Mouse (Mus musculus): Measurements from ENCODE around the gene Sept1. TPM values are rescaled to one million over a fixed set of nuclear protein-coding genes. Genes with fewer than 3 reads are reported as not detected.

Gene Sept1
- polyA plus RNA-seq, 1 experiment: 11.3 TPM

DNA sequence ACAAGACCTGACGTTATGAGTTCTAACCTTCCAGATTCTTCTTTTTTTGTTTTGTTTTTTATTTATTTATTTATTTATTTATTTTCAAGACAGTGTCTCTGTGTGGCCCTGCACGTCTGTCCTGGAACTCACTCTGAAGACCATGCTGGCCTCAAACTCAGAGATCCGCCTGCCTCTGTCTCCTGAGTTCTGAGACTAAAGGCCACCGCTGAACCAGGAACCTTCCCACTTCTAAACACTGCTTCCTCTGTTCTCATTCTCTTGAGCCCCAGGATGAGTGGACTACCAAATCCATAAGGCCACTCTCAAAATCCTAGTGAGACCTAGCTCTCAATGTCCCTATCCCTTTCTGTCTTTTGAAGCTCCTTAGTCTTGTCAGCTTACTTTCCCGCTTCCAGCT, 23.1 kb downstream of the Sept1 start:
- TF ChIP-seq POLR2A (IDR thresholded peaks at IDR 0.05; ENCODE audit: borderline replicate concordance, insufficient read depth, low read length): no peak
- TF ChIP-seq CTCF (IDR thresholded peaks at IDR 0.05; ENCODE audit: borderline replicate concordance, insufficient read depth, low read depth, low read length): no peak
- DNase-seq: no peak
- WGBS: 72% methylated on average over 5 of the region's 5 CpGs
- peak overlapping the region; percentile 71; the same call in 1 of the 2 replicates for H3K27ac ChIP-seq (ENCODE audit: insufficient read depth, low read length)
- H3K4me1 ChIP-seq (ENCODE audit: control insufficient read depth, insufficient read depth, low read length): peaks cover 6% of the 10 kb centered on the region; the same call in 1 of the 2 replicates
- H3K4me3 ChIP-seq (replicated peaks; ENCODE audit: insufficient read depth, low read depth, low read length): peak overlapping the region; percentile 3
- H3K27me3 ChIP-seq (ENCODE audit: control insufficient read depth, insufficient read depth, low read length): no peaks in the 10 kb centered on the region

DNA sequence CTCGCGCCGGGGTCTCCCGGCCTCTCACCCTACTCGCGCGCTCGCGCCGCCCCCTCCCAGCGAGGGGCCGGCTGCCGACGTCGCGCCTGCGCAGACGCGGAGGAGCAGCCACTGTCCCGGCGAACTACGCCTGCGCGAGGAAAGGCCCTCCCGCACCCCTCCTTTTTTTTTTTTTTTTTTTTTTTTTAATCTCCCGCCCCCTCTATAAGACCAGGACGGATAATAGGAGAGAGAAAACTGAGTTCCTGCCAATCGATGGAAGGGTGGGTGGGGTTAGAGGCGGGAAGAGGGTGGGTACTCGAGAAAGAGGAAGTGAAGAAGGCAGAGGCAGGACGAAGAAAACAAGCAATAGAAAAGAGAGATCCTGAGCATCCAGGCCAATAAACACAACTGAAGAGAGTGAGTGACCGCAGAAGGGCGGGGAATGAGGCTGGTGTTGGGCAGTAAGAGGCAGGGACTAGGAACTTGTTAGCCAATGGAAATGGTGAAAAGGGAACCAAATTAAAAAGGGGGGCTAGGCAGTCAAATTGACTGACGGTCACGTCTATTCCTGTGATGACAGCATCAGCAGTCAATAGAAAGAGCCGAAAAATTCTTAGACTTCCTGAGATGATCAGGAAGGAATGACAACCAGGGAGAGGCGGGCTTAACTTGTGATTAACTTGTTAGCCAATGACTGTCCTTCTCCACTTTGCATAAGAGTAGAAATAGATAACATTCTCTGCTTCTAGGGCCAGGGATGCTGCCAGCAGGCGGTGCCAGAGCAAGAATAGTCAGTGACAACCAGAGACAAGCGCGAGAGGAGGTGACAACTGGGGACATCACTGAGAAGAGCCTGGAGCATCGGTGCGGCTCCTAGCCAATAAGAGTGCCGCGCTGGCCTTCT, 24.1 kb downstream of the Sept1 start, which contains the start of gene Mylpf:
TSS of gene Mylpf (plus strand) at position 338 of the 886 bp plus-strand sequence.
- under 1% methylated on average over 44 of the region's 44 CpGs for whole genome bisulfite sequencing
- peak within 1 kb of the TSS; percentile 70; the same call in 1 of the 2 replicates for H3K27ac ChIP-seq (ENCODE audit: insufficient read depth, low read length)
- peak within 1 kb of the TSS; percentile 75 for H3K4me3 ChIP-seq (replicated peaks; ENCODE audit: insufficient read depth, low read depth, low read length)
- H3K27me3 ChIP-seq (ENCODE audit: control insufficient read depth, insufficient read depth, low read length): no peaks in the 10 kb centered on the region
- peak; percentile 88 to 99 for DNase-seq
- peak; percentile 31; the same call in 1 of the 2 replicates for TF ChIP-seq CTCF (IDR thresholded peaks at IDR 0.05; ENCODE audit: borderline replicate concordance, insufficient read depth, low read depth, low read length)
- TF ChIP-seq POLR2A (IDR thresholded peaks at IDR 0.05; ENCODE audit: borderline replicate concordance, insufficient read depth, low read length): peak; percentile 79
- peaks cover 6% of the 10 kb centered on the region; the same call in 1 of the 2 replicates for H3K4me1 ChIP-seq (ENCODE audit: control insufficient read depth, insufficient read depth, low read length)

- Histone ChIP-seq H3K27me3 (ENCODE audit: control insufficient read depth, insufficient read depth, low read length) (no peaks in the 10 kb centered on the region), H3K4me1 (ENCODE audit: control insufficient read depth, insufficient read depth, low read length) (peaks cover 8% of the 10 kb centered on the region; the same call in 1 of the 2 replicates), H3K4me3 (replicated peaks; ENCODE audit: insufficient read depth, low read depth, low read length) (peak within 1 kb of the TSS; percentile 75), H3K27ac (ENCODE audit: insufficient read depth, low read length) (peak within 1 kb of the TSS; percentile 70; the same call in 1 of the 2 replicates)
- peak in 1 of 2 experiments; percentile 64 for DNase-seq
- WGBS: under 1% methylated on average over 35 of the region's 44 CpGs
- TF ChIP-seq CTCF (IDR thresholded peaks at IDR 0.05; ENCODE audit: borderline replicate concordance, insufficient read depth, low read depth, low read length) (no peak), POLR2A (IDR thresholded peaks at IDR 0.05; ENCODE audit: borderline replicate concordance, insufficient read depth, low read length) (no peak)
Measured at GRCm38 (mm10) chr7:127208295-127208552, 24.7 kb downstream of the Sept1 start, which contains the start of gene Tbc1d10b. Tbc1d10b (minus strand) TSS chr7:127208468.

DNA sequence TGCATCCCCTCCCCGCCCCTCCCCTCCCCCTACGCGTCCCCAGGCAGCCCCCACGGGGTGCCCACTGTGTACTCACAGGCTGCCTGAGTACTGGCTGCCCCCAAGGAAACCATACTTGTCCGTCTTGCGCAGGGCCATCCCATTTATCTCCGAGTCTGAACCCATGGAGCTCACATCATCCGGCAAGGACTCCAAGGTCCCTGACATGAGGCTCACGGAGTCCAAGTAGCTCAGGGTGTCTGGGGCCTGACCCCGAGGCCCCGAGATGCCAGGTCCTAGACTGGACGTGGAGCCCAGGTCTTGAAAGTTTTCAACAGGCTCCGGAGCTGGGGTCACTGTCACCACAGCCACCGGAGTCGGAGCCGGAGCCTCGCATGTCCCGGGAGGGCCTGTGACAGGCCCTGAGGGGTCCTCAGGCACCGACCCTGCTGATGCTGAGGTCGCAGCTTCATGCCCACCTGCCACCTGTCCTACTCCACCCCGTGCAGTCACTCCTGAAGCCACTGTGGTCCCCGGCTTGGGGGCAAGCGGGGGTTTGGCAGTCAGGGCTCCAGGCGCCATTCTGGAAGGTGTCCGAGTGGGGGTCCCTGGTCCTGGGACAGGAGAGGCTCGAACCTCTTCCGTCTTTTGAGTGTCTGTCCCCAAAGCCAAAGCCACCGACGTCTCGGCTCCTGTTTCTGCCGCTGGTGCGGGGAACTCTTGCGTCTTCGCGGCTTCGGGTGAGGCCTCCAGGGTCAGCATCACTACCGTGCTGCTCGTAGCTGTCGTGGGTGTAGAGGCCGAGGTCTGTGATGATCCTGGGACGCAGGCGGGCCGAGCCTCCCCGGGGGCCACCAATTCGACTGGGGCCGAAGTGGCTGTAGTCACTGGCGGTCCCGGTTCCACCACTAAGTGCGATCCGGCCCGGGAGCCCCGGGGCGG, 25.3 kb downstream of the Sept1 start:
- WGBS: under 1% methylated on average over 53 of the region's 53 CpGs
- no peak for TF ChIP-seq CTCF (IDR thresholded peaks at IDR 0.05; ENCODE audit: borderline replicate concordance, insufficient read depth, low read depth, low read length)
- no peak for TF ChIP-seq POLR2A (IDR thresholded peaks at IDR 0.05; ENCODE audit: borderline replicate concordance, insufficient read depth, low read length)
- peak in 1 of 2 experiments; percentile 56 for DNase-seq

GRCm38 (mm10) chr7:127206606-127207005, 26.3 kb downstream of the Sept1 start:
- Histone ChIP-seq H3K4me3 (replicated peaks; ENCODE audit: insufficient read depth, low read depth, low read length) (peak overlapping the region; percentile 75), H3K27me3 (ENCODE audit: control insufficient read depth, insufficient read depth, low read length) (no peaks in the 10 kb centered on the region), H3K27ac (ENCODE audit: insufficient read depth, low read length) (no peak overlapping the region), H3K4me1 (ENCODE audit: control insufficient read depth, insufficient read depth, low read length) (peaks cover 8% of the 10 kb centered on the region; the same call in 1 of the 2 replicates)
- DNase-seq: no peak
- WGBS: 15% methylated on average over 2 of the region's 2 CpGs
- TF ChIP-seq POLR2A (IDR thresholded peaks at IDR 0.05; ENCODE audit: borderline replicate concordance, insufficient read depth, low read length) (no peak), CTCF (IDR thresholded peaks at IDR 0.05; ENCODE audit: borderline replicate concordance, insufficient read depth, low read depth, low read length) (no peak)

More for the DNA sequence above, 25.3 kb downstream of the Sept1 start:
- Histone ChIP-seq H3K4me1 (ENCODE audit: control insufficient read depth, insufficient read depth, low read length) (peaks cover 8% of the 10 kb centered on the region; the same call in 1 of the 2 replicates), H3K4me3 (replicated peaks; ENCODE audit: insufficient read depth, low read depth, low read length) (peak overlapping the region; percentile 75), H3K27ac (ENCODE audit: insufficient read depth, low read length) (0 out of 2 replicates have a peak overlapping the region, but pooled peaks have one; percentile 6), H3K27me3 (ENCODE audit: control insufficient read depth, insufficient read depth, low read length) (no peaks in the 10 kb centered on the region)

GRCm38 (mm10) chr7:127196484-127196883, 36.4 kb downstream of the Sept1 start:
- Histone ChIP-seq H3K4me1 (ENCODE audit: control insufficient read depth, insufficient read depth, low read length) (peaks cover 14% of the 10 kb centered on the region), H3K27me3 (ENCODE audit: control insufficient read depth, insufficient read depth, low read length) (no peaks in the 10 kb centered on the region), H3K4me3 (replicated peaks; ENCODE audit: insufficient read depth, low read depth, low read length) (peak overlapping the region; percentile 82), H3K27ac (ENCODE audit: insufficient read depth, low read length) (peak overlapping the region; percentile 53; the same call in 1 of the 2 replicates)
- WGBS: 48% methylated on average over 11 of the region's 11 CpGs
- TF ChIP-seq POLR2A (IDR thresholded peaks at IDR 0.05; ENCODE audit: borderline replicate concordance, insufficient read depth, low read length): no peak
- TF ChIP-seq CTCF (IDR thresholded peaks at IDR 0.05; ENCODE audit: borderline replicate concordance, insufficient read depth, low read depth, low read length): no peak
- peak in 1 of 2 experiments; percentile 27 for DNase-seq

Data from cerebellum, adult 2 months (tissue).